Mouse (Mus musculus) small intestine, adult 2 months (tissue): Measurements from ENCODE around the gene Syngr3. TPM values are rescaled to one million over a fixed set of nuclear protein-coding genes. Genes with fewer than 3 reads are reported as not detected.

ENCODE experiments used
- H3K27ac ChIP-seq: fragments of 200-500 bp; 2 replicates; pipeline ENCODE4 v1.5.1; 2012; ENCODE audit warnings: low read depth, low read length, control low read depth, inconsistent platforms; ENCODE audit not compliant: insufficient read depth
- H3K27me3 ChIP-seq: fragments of 200-500 bp; 2 replicates; pipeline ENCODE4 v1.6.1; 2012; ENCODE audit warnings: mild to moderate bottlenecking, moderate library complexity, low read length, inconsistent platforms; ENCODE audit not compliant: control insufficient read depth, insufficient read depth
- H3K36me3 ChIP-seq: fragments of 200-500 bp; 2 replicates; pipeline ENCODE4 v1.6.1; 2012; ENCODE audit warnings: mild to moderate bottlenecking, low read length, control low read depth, inconsistent platforms; ENCODE audit not compliant: control insufficient read depth, insufficient read depth
- H3K4me1 ChIP-seq: fragments of 200-500 bp; 2 replicates; pipeline ENCODE4 v1.6.1; 2012; ENCODE audit warnings: low read length, inconsistent platforms, mixed read lengths; ENCODE audit not compliant: control insufficient read depth, insufficient read depth, insufficient read length
- H3K4me3 ChIP-seq: fragments of 200-500 bp; 2 replicates; pipeline ENCODE4 v1.5.1; 2012; ENCODE audit warnings: low read depth, mild to moderate bottlenecking, control low read depth, inconsistent platforms, low read length, moderate library complexity
- CTCF ChIP-seq: fragments of 200-500 bp; IDR thresholded peaks from 2 replicates; pipeline ENCODE4 v1.5.1; 2012; ENCODE audit warnings: low read depth, mild to moderate bottlenecking, control low read depth, inconsistent platforms, low read length, moderate library complexity, mixed read lengths; ENCODE audit not compliant: insufficient replicate concordance, insufficient read length; ENCODE audit errors: extremely low read depth
- POLR2A ChIP-seq: fragments of 200-500 bp; IDR thresholded peaks from 2 replicates; pipeline ENCODE4 v1.6.1; 2012; ENCODE audit warnings: low read depth, mild to moderate bottlenecking, control low read depth, inconsistent platforms, low read length, moderate library complexity
- WGBS: fragments of 180-500 bp; shearing (Covaris S2); methylation state at CpG from one replicate; pipeline ENCODE4 v1.1.7; 2018; 5-methylcytosine and 5-hydroxymethylcytosine counted together
- polyA plus RNA-seq: library from polyadenylated mRNA; depleted of rRNA; stranded (reverse); fragments of >200 nt; gene quantifications from 2 replicates; pipeline ENCODE4 v1.2.3, GENCODE M21; 2012

Gene Syngr3
- polyA plus RNA-seq, 1 experiment: 1.3 TPM

DNA sequence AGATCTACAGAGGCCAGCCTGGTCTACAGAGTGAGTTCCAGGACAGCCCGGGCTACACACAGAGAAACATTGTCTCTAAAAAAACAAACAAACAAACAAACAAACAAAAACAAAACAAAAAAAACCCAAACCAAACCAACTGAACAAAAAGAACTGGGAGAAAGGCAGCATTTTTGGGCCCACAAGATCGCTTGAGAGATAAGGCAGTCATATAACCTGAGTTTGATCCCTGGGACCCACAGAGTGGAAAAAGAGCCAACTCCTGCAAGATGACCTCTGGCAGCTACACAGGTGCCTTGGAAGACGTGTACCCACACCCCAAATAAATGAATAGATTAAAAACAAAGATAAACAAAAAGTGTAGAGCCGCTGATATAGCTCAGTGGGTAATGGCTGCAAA is 34.8 kb downstream of the Syngr3 start:
- no peaks in the 10 kb centered on the region for H3K36me3 ChIP-seq
- no peak overlapping the region for H3K27ac ChIP-seq
- peaks cover 21% of the 10 kb centered on the region for H3K27me3 ChIP-seq
- 71% methylated on average over 4 of the region's 4 CpGs for WGBS
- TF ChIP-seq CTCF (no peak), POLR2A (no peak)
- H3K4me3 ChIP-seq: no peak overlapping the region
- H3K4me1 ChIP-seq: peaks cover 5% of the 10 kb centered on the region; the same call in 1 of the 2 replicates

DNA sequence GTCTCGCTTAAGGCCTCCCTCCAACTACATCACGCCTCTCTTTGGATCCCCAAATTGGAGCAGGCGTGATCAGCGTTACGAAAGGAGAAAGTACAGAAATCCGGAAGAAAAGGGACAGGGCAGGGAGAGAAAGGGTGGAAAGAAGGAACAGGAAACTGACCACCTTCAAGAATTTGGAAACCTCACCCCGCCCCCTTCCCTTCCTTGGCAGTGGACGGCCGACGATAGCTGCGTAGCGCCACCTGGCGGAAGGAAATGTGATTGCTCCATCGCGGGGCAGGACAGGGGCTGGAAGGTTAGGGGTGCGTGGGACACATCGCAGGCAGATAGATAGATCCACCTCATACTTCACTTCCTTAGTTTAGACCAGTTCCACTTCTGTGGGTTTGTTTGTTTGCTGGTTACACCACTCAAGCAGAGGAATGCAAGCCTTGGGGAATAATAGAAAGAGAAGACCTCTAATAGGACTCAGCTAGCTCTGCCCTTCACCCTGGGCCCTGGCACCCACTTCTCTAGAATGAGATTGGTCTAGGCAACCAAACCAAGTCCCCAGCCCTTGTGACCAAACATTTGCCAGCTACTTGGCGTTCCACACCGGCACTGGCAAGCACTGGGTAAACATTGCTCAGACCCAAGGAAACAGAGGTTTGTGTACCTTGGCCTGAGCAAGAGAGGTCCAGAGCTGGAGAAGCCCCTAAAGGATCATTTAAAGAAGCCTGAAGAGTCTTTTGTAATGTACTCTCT is 35.6 kb downstream of the Syngr3 start:
- peaks cover 10% of the 10 kb centered on the region; the same call in 1 of the 2 replicates for H3K4me1 ChIP-seq
- H3K36me3 ChIP-seq: no peaks in the 10 kb centered on the region
- no peak overlapping the region for H3K27ac ChIP-seq
- 5% methylated on average over 19 of the region's 19 CpGs for WGBS
- H3K4me3 ChIP-seq: peak overlapping the region; percentile 26
- H3K27me3 ChIP-seq: peaks cover 26% of the 10 kb centered on the region
- TF ChIP-seq CTCF: peak; percentile 93
- no peak for TF ChIP-seq POLR2A

DNA sequence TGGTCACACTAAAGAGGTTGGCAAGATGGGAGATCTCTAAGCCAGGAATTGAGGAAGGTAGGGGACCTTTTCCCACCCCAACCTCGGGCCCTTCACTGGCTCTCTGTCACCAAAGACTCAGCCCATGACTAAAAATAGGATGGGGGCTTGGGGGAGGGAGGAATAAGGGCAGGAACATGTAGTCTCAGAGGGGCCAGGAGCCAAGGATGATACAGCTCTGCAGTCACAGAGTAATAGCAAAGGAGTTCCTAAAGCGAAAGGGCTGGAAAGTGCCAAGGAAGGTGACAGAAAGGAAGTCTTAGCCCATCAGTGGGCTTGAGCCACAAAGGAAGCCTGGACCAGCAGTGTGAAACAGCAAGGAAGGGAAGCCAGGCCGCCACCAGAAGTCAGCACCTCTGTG is 37.9 kb downstream of the Syngr3 start:
- WGBS: 66% methylated on average over 3 of the region's 3 CpGs
- no peaks in the 10 kb centered on the region for H3K36me3 ChIP-seq
- H3K27ac ChIP-seq: no peak overlapping the region
- H3K4me3 ChIP-seq: no peak overlapping the region
- TF ChIP-seq CTCF (no peak), POLR2A (no peak)
- 0 out of 2 replicates have a peak, but pooled peaks cover 6% of the 10 kb centered on the region for H3K4me1 ChIP-seq
- H3K27me3 ChIP-seq: peaks cover 11% of the 10 kb centered on the region

DNA sequence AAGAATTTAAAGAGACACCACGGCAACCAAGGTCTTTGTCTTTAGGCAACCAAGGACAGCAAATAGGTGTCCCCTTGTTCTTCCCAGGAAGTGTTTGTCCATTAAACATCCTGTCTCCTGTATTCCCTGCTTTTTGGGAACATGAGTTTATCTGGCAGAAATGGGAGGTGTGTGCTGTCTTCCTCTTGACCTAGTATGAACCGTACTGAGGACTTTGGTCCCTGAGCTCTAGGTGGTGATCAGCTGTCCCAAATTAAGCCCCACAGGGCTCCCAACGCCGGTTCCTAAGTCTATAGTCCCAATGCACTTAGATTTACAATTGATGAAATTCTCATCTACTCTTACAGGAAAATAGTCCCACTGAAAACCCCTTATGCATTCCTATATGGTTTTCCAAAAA is 39.0 kb downstream of the Syngr3 start:
- Histone ChIP-seq H3K4me3 (no peak overlapping the region), H3K27ac (peak overlapping the region; percentile 11; the same call in 1 of the 2 replicates), H3K4me1 (0 out of 2 replicates have a peak, but pooled peaks cover 6% of the 10 kb centered on the region), H3K27me3 (peaks cover 11% of the 10 kb centered on the region), H3K36me3 (no peaks in the 10 kb centered on the region)
- no peak for TF ChIP-seq CTCF
- 47% methylated on average over 4 of the region's 4 CpGs for WGBS

DNA sequence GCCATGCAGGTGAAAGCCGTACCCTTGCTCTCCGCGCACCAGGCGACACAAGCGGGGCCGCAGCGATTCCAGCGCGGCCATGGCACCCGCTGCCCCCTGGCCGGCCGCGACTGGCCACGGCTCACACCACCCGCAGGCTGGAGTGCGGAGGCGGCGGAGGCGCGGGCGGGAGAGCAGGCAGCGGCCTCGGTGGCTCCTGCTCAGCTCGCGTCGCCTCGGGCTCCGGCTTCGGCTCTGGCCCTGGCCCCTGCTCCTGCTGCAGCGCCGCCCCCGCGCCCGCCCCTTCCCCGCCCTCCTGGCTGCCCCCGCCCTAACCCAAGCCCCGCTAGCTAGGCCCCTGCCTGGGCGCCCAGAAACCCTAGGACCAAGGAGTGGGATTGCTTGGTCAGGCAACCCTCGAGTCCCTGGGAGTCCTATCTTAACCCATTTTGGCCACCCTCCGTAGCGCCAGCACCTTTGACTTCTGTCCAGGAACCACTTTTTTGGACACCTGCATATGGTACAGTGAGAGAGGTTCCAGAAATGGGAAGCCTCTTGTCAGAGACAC is 39.6 kb downstream of the Syngr3 start, which contains the start of gene Slc9a3r2:
Gene Slc9a3r2 (minus strand): TSS at position 258 of the 547 bp plus-strand sequence.
- H3K36me3 ChIP-seq: no peaks in the 10 kb centered on the region
- peak within 1 kb of the TSS; percentile 94 for H3K4me3 ChIP-seq
- 0 out of 2 replicates have a peak, but pooled peaks have one; percentile 31 for TF ChIP-seq POLR2A
- TF ChIP-seq CTCF: no peak
- H3K27ac ChIP-seq: peak within 1 kb of the TSS; percentile 61; the same call in 1 of the 2 replicates
- 1% methylated on average over 41 of the region's 41 CpGs for WGBS
- peaks cover 8% of the 10 kb centered on the region; the same call in 1 of the 2 replicates for H3K4me1 ChIP-seq
- H3K27me3 ChIP-seq: peaks cover 11% of the 10 kb centered on the region

DNA sequence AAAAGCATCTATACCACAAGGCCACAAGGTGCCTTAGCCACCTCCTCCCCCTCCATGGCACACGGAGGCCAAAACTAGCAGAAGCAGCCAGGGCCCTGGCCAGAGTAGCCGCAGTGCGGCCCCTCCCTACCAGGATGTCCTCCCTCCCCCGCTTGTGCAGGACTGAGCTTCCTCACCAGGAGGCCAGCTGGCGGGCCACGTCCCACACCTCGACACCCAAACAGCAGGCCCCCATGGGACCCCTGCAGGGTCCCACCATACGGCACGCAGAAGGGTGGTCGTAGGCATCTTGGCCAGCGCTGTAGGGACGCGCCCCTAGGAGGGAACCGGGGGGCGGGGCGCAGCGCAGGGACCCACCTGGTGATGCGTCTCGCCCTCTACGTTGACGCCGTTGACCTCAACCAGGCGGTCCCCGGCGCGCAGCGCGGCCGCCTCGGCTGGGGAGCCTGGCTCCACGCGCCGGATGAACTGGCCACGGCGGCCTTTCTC is 40.1 kb downstream of the Syngr3 start:
- peak overlapping the region; percentile 94 for H3K4me3 ChIP-seq
- peaks cover 8% of the 10 kb centered on the region; the same call in 1 of the 2 replicates for H3K4me1 ChIP-seq
- 3% methylated on average over 34 of the region's 35 CpGs for WGBS
- peak overlapping the region; percentile 61; the same call in 1 of the 2 replicates for H3K27ac ChIP-seq
- no peak for TF ChIP-seq CTCF
- TF ChIP-seq POLR2A: no peak
- peaks cover 11% of the 10 kb centered on the region for H3K27me3 ChIP-seq
- no peaks in the 10 kb centered on the region for H3K36me3 ChIP-seq

DNA sequence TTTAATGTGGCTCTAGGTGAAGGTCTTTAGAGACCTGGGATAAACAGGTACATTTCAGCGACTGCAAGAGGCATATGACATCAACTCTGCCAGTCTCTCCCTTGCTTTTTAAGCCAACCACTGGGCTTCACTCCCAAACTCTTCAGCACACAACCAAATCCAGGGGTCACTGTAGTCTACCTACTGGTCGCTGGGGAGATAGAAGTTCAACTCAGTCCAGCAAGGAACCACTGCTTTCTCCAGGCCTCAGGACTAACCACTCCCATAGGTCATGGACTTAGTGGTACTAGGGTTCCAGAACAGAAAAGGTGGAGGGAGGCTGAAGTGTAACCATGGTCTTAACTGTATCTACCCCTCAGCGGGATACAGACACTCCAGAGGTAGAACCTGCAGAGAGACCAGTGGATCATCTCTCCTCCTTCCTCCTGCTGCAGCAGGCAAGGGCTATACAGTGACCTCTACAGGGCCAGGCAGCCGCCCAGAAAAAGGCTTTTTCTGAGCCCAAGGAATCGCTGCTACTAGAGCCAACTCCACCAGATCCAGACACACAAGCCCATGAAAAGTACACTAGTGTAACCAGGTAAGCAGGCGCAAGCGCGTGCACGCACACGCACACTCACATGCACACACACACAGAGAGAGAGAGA is 40.9 kb downstream of the Syngr3 start:
- H3K4me3 ChIP-seq: peak overlapping the region; percentile 94
- 80% methylated on average over 10 of the region's 10 CpGs for WGBS

More for the DNA sequence above, 40.9 kb downstream of the Syngr3 start:
- no peak overlapping the region for H3K27ac ChIP-seq
- H3K36me3 ChIP-seq: no peaks in the 10 kb centered on the region
- TF ChIP-seq CTCF (no peak), POLR2A (no peak)
- peaks cover 11% of the 10 kb centered on the region for H3K27me3 ChIP-seq
- peaks cover 8% of the 10 kb centered on the region; the same call in 1 of the 2 replicates for H3K4me1 ChIP-seq
